Mouse (Mus musculus) E14TG2a.4 (cell line): Measurements from ENCODE around the gene Gcm1.

Source experiments
- H3K27me3 ChIP-seq: 2 replicates; pipeline ENCODE4 v1.6.1; 2014; ENCODE audit warnings: low read length, control low read depth; ENCODE audit not compliant: insufficient read depth
- H3K36me3 ChIP-seq: 2 replicates; pipeline ENCODE4 v1.6.1; 2014; ENCODE audit warnings: low read length, control low read depth; ENCODE audit not compliant: insufficient read depth
- H3K4me1 ChIP-seq: replicated peaks from 2 replicates; pipeline ENCODE4 v1.6.1; 2014; ENCODE audit warnings: low read depth, low read length, control low read depth
- H3K4me3 ChIP-seq: replicated peaks from 2 replicates; pipeline ENCODE4 v1.5.1; 2014; ENCODE audit warnings: mild to moderate bottlenecking, low read length
- H3K9me3 ChIP-seq: 2 replicates; pipeline ENCODE4 v1.6.1; 2014; ENCODE audit warnings: low read length, control low read depth
- CTCF ChIP-seq: conservative IDR thresholded peaks from 2 replicates; pipeline ENCODE4 v1.5.1; 2014; ENCODE audit warnings: low read length
- NANOG ChIP-seq: IDR thresholded peaks from 2 replicates; pipeline ENCODE4 v1.6.1; 2014; ENCODE audit warnings: borderline replicate concordance, low read length, mixed read lengths
- POU5F1 ChIP-seq: IDR thresholded peaks from 2 replicates; pipeline ENCODE4 v1.6.1; 2014; ENCODE audit warnings: low read length, borderline replicate concordance

Gene Gcm1

GRCm38 (mm10) chr9:78100956-78101355 lies 49.2 kb downstream of the Gcm1 start:
- Histone ChIP-seq H3K4me1 (peaks cover 31% of the 10 kb centered on the region), H3K36me3 (peaks cover 54% of the 10 kb centered on the region), H3K27me3 (peaks cover 6% of the 10 kb centered on the region; the same call in 1 of the 2 replicates), H3K9me3 (peaks cover 6% of the 10 kb centered on the region; the same call in 1 of the 2 replicates), H3K4me3 (no peak overlapping the region)
- TF ChIP-seq POU5F1, result no peak

- H3K4me3 ChIP-seq, result no peak overlapping the region
- peaks cover 8% of the 10 kb centered on the region; the same call in 1 of the 2 replicates for H3K27me3 ChIP-seq
- H3K4me1 ChIP-seq, result peaks cover 35% of the 10 kb centered on the region
- peaks cover 5% of the 10 kb centered on the region; the same call in 1 of the 2 replicates for H3K9me3 ChIP-seq
- TF ChIP-seq CTCF (no peak), NANOG (no peak), POU5F1 (no peak)
- H3K36me3 ChIP-seq, result peaks cover 58% of the 10 kb centered on the region
These were observed 49.7 kb downstream of the Gcm1 start for GRCm38 (mm10) chr9:78101431-78101830.

- Histone ChIP-seq H3K9me3 (no peaks in the 10 kb centered on the region), H3K4me1 (peaks cover 51% of the 10 kb centered on the region), H3K4me3 (no peak overlapping the region), H3K36me3 (peaks cover 38% of the 10 kb centered on the region), H3K27me3 (peaks cover 21% of the 10 kb centered on the region)
- TF ChIP-seq POU5F1, result no peak
- TF ChIP-seq NANOG, result peak; percentile 32; the same call in 1 of the 2 replicates
- TF ChIP-seq CTCF, result no peak
These were observed 52.3 kb downstream of the Gcm1 start for GRCm38 (mm10) chr9:78103965-78104560.

GRCm38 (mm10) chr9:78104973-78105372 lies 53.2 kb downstream of the Gcm1 start:
- peaks cover 34% of the 10 kb centered on the region for H3K36me3 ChIP-seq
- no peak overlapping the region for H3K4me3 ChIP-seq
- no peak for TF ChIP-seq POU5F1
- TF ChIP-seq CTCF, result no peak
- no peak for TF ChIP-seq NANOG
- peaks cover 21% of the 10 kb centered on the region for H3K27me3 ChIP-seq
- H3K4me1 ChIP-seq, result peaks cover 60% of the 10 kb centered on the region
- H3K9me3 ChIP-seq, result no peaks in the 10 kb centered on the region

GRCm38 (mm10) chr9:78105501-78105932 lies 53.8 kb downstream of the Gcm1 start:
- no peak for TF ChIP-seq CTCF
- no peak for TF ChIP-seq NANOG
- TF ChIP-seq POU5F1, result no peak
- peaks cover 21% of the 10 kb centered on the region for H3K27me3 ChIP-seq
- peaks cover 61% of the 10 kb centered on the region for H3K4me1 ChIP-seq
- no peaks in the 10 kb centered on the region for H3K9me3 ChIP-seq
- H3K4me3 ChIP-seq, result no peak overlapping the region
- H3K36me3 ChIP-seq, result peaks cover 29% of the 10 kb centered on the region

- H3K4me3 ChIP-seq, result no peak overlapping the region
- no peak for TF ChIP-seq POU5F1
- TF ChIP-seq CTCF, result no peak
- no peak for TF ChIP-seq NANOG
- peaks cover 21% of the 10 kb centered on the region for H3K36me3 ChIP-seq
- H3K9me3 ChIP-seq, result no peaks in the 10 kb centered on the region
- H3K27me3 ChIP-seq, result peaks cover 21% of the 10 kb centered on the region
- peaks cover 61% of the 10 kb centered on the region for H3K4me1 ChIP-seq
These were observed 55.1 kb downstream of the Gcm1 start for GRCm38 (mm10) chr9:78106821-78107220.

- Histone ChIP-seq H3K36me3 (peaks cover 18% of the 10 kb centered on the region), H3K9me3 (no peaks in the 10 kb centered on the region), H3K4me1 (peaks cover 57% of the 10 kb centered on the region), H3K4me3 (peak overlapping the region; percentile 92), H3K27me3 (peaks cover 21% of the 10 kb centered on the region)
- no peak for TF ChIP-seq NANOG
- no peak for TF ChIP-seq CTCF
- TF ChIP-seq POU5F1, result no peak
These were observed 55.8 kb downstream of the Gcm1 start for GRCm38 (mm10) chr9:78107582-78107911.

- Histone ChIP-seq H3K27me3 (peaks cover 21% of the 10 kb centered on the region), H3K36me3 (peaks cover 16% of the 10 kb centered on the region)
These were observed 56.4 kb downstream of the Gcm1 start for GRCm38 (mm10) chr9:78107912-78108795.

More at GRCm38 (mm10) chr9:78107912-78108795, 56.4 kb downstream of the Gcm1 start:
- H3K9me3 ChIP-seq, result no peaks in the 10 kb centered on the region
- peak overlapping the region; percentile 92 for H3K4me3 ChIP-seq
- H3K4me1 ChIP-seq, result peaks cover 52% of the 10 kb centered on the region
- TF ChIP-seq POU5F1, result no peak
- no peak for TF ChIP-seq NANOG
- no peak for TF ChIP-seq CTCF
